Mouse (Mus musculus) cortical plate, adult 2 months (tissue): ENCODE measurements around the gene Cry2.

Source experiments
- CTCF ChIP-seq: fragments of 200-500 bp; IDR thresholded peaks from 2 replicates; pipeline ENCODE4 v1.5.1; 2011; ENCODE audit warnings: mild to moderate bottlenecking, control low read depth, low read length; ENCODE audit not compliant: insufficient read depth; ENCODE audit errors: extremely low read depth
- POLR2A ChIP-seq: fragments of 200-500 bp; IDR thresholded peaks from 2 replicates; pipeline ENCODE4 v1.6.1; 2011; ENCODE audit warnings: mild to moderate bottlenecking, low read length, control low read depth; ENCODE audit not compliant: insufficient read depth; ENCODE audit errors: extremely low read depth

- no peak for TF ChIP-seq CTCF
- TF ChIP-seq POLR2A, result no peak
Measured at GRCm38 (mm10) chr2:92375788-92376187, 58.1 kb downstream of the Cry2 start.
